In genomic region chr11:64890776-64891175, GRCm38 (mm10) we compare ENCODE assay signal across 8 mouse cellular contexts.
A peak's percentile ranks its signal among the peaks of the same experiment; 100 is the strongest.
DNase-seq lines count a peak whose midpoint lies in the region; ATAC-seq and TF ChIP-seq lines count a peak whose summit lies in the region.

No protein-coding gene starts in this region.

- peak; percentile 10 to 60 for DNase-seq in adrenal gland, adult (ENCODE audit: inconsistent age in 2 of 2, low spot score in 1 of 2)
- DNase-seq in adrenal gland, postnatal 4 days (ENCODE audit: low spot score in 2 of 2), result no peak
- no peak for DNase-seq in layer of hippocampus, adult 2 months (ENCODE audit: low spot score in 2 of 2)
- no peak for DNase-seq in layer of hippocampus, postnatal 25 days (ENCODE audit: extremely low spot score in 1 of 2, low spot score in 1 of 2)
- DNase-seq in WW6 (ENCODE audit: low read depth, low spot score), result peak; percentile 45
- peak; percentile 62 for DNase-seq in retina, embryonic 14.5 days (ENCODE audit: low spot score)

- no peak overlapping the region for H3K4me3 ChIP-seq in layer of hippocampus, adult 2 months

- TF ChIP-seq CTCF in layer of hippocampus, adult 2 months (conservative IDR thresholded peaks at IDR 0.05), result peak; percentile 70

- ATAC-seq in granulocyte monocyte progenitor cell, adult 5-6 weeks (replicated peaks; ENCODE audit: poor library complexity, severe bottlenecking), result peak; percentile 76
- no peak for ATAC-seq in activated CD4-positive, CD25-positive, alpha-beta regulatory T cell, adult 4 months

- H3K27ac ChIP-seq in layer of hippocampus, adult 2 months, result no peak overlapping the region

Comparison
In these comparisons a context has a peak if more than half of its experiments do, and no peak if none do; other contexts are left out.
1. DNase-seq: peak in adrenal gland, adult (2 of 2), WW6 (single experiment) and retina, embryonic 14.5 days (single experiment); none in adrenal gland, postnatal 4 days (0 of 2), layer of hippocampus, adult 2 months (0 of 2) and layer of hippocampus, postnatal 25 days (0 of 2).